Mouse (Mus musculus) urinary bladder, postnatal 36 days (tissue): ENCODE data around the gene Thoc2.
"Not testable (repeated sequence)": the region's sequence is repeated elsewhere in the genome, so short reads cannot be mapped to it uniquely, and the experiment has no call there.

Experiments
- DNase-seq, 2 experiments: peaks; one replicate each; pipeline ENCODE4 v3.0.0; 2022; ENCODE audit warnings: low spot score in 2 of 2, mixed read lengths in 1 of 2

The Thoc2 gene

DNA sequence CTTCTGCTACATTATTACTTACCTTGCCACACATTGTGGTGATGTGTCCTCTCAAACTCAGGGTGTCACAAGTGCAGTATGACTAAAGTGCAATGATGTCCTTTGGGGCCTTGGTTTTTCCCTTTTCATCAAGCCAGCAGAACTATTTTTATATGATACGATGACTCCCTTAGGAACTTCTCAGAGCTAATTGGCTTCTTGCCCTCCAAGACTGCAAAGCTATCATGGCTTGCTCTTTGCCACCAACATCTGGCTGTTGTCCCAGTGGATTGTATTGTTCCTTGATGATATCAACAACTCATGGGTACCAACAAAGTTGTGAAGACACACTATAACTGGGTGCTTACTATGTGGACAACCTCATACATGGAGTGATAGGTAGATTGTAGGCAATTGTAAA, at the start of gene Thoc2:
Thoc2 (minus strand) TSS at position 101 of the 400 bp plus-strand sequence.
- DNase-seq, result no peak

DNA sequence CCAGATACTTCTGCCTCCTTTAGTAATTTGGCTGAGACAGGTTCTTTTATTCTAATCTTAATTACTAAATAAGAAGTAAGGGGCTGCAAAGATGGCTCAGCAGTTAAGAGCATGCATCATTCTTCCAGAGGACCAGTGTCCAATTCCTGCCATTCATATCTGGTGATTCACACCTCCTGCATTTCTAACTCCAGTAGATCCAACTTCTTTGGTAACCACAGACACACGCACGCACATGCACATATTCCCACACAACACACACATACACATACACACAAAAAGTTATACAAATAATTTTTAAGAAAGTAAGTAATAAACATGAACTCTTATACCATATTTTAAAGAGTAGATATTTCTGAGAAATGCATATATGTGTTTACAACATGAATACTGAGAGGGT, 49.6 kb upstream of the Thoc2 start:
- no peak for DNase-seq

DNA sequence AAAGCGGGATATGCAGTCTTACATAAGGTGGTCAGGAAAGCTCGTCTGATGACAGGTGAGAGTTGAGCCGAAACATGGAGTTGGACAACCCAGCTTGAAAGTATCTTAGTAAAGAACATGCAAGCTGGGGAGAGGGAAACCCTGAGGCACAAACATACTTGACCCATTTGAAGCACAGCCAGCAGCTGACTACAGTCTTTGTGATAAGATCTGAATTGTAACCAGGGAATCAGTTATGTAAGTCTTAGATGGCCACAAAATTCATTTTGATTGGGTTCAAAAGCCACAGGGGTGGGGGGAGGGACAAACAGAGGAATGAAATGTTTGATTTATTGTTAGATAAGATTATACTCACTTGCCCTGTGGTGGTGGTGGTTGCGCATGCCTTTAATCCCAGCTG, 48.9 kb upstream of the Thoc2 start:
- DNase-seq, result peak in 1 of 2 experiments; percentile 7

DNA sequence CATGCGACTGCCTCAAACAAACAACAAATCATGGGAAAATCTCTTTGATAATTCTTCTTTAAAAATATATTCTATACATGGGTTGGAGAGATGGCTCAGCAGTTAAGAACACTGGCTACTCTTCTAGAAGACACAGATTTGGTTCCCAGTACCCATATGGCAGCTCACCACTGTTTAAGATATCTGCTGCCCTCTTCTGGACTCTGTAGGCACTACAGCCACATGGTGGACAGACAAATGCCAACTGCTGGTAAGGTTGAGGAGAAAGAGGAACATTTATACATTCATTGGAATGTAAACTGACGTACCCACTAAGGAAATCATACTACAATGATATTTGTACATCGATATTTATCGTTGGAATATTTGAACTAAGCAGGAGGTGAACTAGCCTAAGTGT, 36.7 kb upstream of the Thoc2 start:
- DNase-seq, result peak in 1 of 2 experiments; percentile 13

DNA sequence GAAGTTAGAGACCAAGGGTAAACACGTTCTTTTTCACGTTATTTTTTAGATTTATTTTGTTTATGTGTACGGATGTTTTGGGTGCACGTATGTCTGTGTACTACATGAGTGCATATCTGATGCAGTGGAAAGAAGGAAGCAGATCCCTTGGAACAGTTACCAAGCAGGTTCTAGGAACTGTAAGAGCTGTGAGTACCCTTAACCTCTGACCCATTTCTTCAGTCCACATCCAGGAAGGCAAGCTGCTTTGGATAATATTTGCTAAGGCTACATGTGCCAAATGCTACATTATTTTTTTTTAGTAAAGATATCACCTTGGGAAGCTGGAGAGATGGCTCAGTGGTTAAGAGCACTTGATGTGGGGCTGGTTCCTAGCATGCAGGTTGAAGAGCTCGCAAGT, 21.4 kb upstream of the Thoc2 start:
- DNase-seq, result no peak

DNA sequence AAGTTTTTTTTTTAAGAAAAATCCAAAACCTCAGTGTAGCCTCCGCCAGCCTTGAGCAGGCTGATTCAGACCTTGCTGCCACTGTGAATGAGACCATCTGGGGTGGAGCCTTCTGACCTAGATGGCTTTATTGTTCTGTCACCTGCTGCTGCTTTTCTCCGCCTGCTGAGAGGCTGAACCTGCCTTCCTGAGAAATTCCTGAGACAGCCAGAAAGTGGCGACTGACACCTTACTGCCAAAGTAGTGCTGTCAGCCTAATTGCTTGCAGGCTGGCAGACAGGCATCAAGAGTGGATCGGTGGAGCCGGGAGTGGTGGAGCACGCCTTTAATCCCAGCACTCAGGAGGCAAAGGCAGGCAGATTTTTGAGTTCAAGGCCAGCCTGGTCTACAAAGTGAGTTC, 11.3 kb upstream of the Thoc2 start:
- DNase-seq, result not testable (repeated sequence)

DNA sequence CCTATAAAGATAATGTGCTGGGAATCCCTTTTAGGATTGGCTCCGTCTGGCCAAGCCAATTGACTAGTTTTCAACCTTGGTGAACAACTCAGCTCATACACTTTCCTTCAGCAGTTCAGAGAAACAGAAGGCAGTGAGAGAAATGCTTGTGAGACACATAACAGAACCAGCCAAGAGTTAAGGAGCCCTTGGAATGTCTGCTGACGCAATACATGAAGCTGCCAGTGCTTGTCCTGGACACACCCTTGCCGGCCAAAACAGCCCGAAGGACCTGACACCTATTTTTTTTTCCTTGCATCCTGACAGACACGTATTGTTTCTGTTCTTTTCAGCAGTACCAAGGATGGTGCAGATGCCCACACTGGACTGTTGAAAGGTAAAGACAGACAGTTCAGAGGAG, 4.2 kb upstream of the Thoc2 start:
- DNase-seq, result peak; percentile 7 to 20

DNA sequence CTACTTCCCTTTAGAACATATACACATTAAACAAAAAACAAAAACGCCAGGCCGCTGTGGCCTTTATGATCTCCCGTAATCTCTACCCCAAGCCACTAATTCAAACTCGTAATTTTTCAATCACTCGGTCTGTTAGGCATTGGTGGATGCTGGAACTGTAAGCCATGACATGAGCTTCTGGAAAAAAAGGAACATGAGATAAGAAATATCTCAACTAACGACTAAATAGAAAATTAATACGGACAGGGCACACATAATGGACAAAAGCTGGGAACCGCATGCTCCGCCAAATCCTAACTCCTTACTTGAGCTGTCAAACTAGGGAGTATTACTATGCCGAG, 8.4 kb downstream of the Thoc2 start:
- DNase-seq, result no peak

DNA sequence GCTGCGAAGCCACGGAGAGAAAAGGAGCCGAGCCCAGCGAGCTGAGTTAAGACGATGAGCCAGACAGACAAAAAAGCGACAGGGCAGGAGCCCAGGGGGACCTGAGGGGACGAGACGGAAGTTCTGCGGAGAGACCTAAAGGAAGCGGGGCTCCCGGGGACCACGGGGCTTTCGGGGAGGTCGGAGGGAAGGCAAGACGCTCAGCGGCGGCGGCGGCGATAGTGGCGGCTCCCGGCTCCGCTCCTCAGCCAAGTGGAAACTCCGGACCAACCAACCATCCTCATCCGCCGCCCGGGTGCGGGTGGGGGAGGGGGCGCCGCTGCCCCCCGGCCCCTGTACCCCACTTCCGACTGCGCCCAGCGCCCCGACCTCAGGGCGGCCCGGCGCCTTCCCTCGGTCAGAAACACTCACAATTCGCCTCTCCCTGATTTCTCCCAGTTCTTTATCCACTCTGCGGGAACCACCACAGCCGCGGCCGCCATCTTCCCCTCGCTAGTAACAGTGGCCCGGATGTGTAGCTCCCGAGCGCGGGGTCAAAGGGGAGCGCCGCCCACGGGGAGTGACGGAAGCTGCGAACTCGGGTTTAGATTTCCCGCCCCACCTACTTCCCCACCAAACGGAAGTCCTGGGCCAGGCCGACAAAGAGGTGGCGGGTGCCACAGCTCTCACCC, 8.9 kb downstream of the Thoc2 start:
- DNase-seq, result peak; percentile 75 to 88

DNA sequence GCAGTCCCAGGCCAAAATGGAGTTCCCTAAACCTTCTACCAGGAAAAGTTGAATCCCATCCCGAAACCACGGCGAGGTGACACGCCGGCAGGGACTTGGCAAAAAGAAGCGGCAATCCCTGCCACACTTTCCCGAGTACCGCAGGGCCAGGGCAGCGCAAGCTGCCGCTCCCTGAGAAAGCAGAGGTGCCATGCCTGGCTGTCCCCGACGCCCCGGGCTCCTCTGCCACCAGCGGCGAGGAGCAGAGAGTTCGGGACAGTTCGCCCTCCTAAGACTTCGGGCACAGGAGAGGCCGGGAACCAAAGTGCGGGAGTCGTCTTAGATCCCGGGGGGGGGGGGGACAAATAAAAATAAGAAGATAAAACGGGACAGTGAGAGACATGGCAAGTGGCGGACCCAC, 9.5 kb downstream of the Thoc2 start:
- peak in 1 of 2 experiments; percentile 3 for DNase-seq

DNA sequence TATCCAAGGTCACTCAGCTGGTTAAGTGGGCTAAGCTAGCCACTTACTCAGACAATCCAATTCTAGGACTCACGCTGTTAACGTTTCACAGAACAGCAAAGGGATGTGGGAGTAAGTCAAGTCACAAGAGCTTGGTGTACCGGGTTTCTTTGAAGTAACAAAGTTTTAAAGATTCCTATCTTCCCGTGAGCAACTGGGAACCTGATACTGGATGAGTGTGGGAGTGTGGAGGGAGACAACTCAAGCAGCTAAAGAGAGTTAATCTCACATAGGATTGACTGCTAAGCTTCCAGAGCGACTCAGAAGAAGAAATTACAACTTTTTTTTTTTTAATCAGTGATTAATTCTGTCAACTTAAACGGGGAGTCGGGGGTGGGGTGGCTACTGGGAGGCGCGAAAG, 10.0 kb downstream of the Thoc2 start:
- no peak for DNase-seq

DNA sequence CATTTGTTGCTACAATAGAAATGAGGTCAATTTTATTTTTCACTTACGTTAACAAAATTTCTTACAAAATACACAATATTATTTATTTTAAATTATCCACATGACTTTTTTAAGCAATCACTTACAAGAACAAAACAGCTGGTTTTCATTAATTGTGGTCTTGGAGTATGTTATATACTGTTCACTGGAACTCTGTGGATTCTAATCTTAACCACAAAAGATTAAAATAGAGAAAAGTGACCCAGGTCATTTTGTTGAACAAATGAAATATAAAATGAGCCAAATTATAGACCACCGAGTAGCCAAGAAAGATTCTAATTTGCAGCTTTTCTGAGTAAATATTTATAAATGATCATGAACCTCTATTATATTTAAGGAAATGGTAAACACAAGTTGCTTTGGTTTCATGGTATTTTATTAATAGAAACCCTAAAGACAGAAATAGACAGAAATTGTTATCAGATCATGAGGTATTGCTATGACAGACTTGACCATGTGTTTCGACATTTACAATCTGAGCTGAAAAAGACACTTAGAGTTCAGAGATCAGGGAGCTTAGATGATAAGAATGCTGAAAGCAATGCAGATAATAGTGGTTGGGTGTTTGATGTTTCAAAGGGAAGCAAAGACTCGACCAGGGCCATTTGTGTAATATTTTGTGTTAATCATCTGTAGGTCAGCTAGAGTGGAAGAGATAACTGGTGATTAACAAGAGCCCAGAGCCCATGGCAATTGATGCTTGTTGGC, 35.5 kb downstream of the Thoc2 start:
- no peak for DNase-seq

DNA sequence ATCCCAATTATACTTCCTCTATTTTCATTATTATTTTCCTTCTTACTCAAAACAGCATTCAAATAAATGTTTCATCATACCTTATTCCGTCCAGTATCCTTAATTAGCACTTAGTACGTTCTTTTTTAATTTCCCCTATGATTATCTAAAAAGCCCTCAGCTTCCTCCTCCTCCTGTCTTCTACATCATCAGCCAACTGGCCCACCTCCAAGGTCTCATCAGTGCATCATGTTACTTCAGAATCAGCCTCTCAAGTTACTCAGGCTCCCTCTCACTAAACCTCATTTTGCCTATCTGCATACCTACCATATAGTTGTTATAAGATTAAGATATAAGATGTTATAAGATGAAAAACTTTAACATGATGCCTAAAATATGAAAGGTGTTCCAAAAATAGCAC, 43.9 kb downstream of the Thoc2 start:
- no peak for DNase-seq

DNA sequence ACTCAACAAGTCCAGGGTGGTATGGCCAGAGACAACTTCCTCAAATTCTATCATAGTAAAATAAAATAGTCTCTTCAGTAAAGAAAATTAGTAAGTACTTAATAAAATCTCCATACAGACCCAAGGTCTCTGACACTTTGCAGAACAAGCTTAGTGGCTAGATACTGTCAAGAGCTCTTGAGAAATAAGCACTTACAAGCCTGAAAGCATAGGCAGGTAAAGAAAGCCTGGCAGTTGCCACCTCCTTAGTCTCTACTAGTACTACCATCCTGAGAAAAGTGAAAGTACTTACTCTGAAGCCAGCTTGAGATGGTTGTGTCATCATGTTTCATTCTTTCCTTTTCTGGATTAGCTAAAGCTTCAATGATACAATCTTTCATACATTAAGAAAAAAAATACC, 82.7 kb downstream of the Thoc2 start:
- DNase-seq, result no peak

DNA sequence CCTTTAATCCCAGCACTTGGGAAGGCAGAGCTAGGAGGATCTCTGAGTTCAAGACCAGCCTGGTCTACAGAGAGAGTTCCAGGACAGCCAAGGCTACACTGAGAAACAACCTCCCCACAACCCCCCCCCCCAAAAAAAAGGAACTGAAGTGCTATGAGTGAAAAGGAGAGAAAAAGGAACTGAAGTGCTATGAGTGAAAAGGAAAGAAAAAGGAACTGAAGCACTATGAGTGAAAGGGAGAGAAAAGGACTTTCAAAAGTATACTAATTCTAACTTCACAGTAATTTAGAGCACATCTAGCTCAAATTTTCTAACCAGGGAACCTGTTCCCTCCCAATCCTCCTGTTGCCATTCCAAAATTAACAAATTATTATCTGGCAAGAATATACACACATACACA, 114.9 kb downstream of the Thoc2 start:
- no peak for DNase-seq

DNA sequence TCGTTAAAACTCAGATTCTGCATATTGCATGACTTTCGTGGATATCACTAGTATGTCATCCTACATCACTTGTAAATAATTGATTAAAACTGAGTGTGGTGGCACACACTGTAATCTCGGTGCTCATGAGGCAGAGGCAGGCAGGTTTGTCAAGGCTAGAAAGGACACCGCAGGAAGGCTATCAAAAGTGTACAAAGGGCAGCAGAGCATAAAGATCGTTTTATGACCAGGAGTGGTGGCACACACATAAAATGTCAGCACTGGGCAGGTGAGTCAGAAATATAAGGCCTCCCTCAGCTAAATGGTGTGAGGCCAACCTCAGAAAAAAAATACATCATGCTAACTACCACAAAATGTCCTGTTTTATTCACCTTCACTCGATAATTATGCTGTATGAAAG, 127.2 kb downstream of the Thoc2 start:
- DNase-seq, result no peak
